Mouse (Mus musculus) erythroblast, embryonic 14.5 days (primary cell): Measurements from ENCODE around the gene Ccdc89.

Source experiments
- GATA1 ChIP-seq: IDR thresholded peaks from 2 replicates; pipeline ENCODE4 v1.6.1; 2012; ENCODE audit warnings: low read length, inconsistent platforms, mixed read lengths
- TAL1 ChIP-seq: IDR thresholded peaks from 3 replicates; pipeline ENCODE4 v1.6.1; 2012; ENCODE audit warnings: low read length, inconsistent platforms, mixed read lengths

DNA sequence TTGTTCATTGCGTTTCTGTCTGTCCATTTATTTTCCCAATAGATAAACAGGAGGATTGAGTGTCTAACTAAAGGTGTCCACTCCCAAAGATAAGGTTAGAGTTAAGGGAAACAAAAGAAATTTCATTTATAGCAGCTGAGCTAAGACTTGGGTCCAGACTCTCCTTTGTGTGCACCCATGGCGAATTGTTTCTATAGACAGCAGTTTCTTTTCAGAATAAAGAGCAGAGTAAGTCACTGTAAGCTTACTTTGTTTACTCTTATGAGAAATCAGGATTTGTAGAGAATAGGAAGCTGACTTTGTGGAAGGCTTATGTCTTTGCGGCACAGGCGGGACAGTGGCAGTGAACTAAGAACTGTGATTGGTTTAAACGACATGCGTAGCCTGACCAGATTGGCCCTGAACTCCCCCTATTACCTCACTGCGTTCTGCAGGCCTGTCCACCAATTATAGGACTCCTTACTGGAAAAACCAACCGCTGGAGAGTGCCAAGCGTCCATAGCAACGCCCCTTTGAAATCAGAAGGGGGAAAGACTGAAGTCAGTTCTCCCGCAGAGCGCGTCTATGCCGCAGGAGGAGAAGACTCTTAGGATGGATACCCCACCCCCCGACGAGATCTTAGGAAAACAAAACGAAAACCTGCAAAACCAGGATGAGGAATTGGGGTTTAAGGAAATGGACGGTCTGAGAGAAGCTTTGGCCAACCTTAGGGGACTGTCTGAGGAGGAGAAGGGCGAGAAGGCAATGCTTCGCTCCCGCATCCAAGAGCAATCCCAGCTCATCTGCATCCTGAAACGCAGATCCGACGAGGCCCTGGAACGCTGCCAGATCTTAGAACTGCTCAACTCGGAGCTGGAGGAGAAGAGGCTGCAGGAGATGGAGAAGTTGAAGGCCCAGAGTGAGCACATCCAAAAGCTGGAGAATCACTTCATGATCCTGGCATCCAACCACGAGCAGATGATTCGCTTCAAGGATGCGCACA, at the start of gene Ccdc89:
- TF ChIP-seq TAL1 (no peak), GATA1 (no peak)
